Mouse (Mus musculus): ENCODE results near the gene Ugt1a8. TPM values are rescaled to one million over a fixed set of nuclear protein-coding genes. Genes with fewer than 3 reads are reported as not detected.

Gene Ugt1a8
- polyA plus RNA-seq, 1 experiment from 2014 or later: not detected

DNA sequence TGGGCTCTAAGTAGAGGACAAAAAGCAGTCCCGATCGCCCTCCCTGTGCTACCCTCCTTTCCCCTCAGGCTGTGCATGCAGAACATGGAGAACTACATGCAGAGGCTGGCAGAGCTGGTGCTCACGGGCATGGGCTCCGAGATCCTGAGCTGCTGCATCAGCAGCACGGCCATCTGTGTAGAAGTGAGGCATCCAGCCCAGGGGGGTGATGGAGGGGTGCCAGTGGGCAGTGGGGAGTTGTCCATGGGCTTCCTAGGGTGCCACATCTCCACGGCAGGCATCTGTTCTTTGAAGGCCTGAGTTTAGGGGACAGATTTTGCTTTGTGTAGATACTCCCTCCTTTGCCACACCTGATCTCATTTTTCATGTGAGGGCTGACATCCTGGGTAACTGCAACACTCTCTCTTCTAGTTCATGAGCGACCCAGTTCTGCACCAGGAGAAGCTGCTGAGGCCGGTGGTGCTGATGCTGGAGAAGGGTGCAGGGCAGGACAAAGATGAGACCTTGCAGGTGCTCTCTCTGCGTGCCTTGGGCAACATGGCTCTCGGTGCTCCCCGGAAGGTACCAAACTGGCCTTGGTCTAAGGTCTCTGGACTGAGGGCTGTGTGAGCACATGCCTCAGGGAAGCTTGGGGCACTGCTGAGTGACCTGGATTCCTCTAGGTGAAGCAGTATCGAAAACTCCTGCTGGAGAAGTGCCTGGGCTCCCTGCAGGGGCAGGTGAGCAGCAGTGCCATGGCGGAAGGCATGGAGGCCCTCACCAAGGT lies 168.6 kb downstream of the Ugt1a8 start:
- Histone ChIP-seq H3K4me3 (replicated peaks; ENCODE audit: low read length) (no peak overlapping the region), H3K27me3 (replicated peaks; ENCODE audit: control insufficient read depth, insufficient read depth, low read length) (no peaks in the 10 kb centered on the region), H3K4me2 (ENCODE audit: low read length) (no peak overlapping the region), H3K4me1 (replicated peaks; ENCODE audit: control insufficient read depth, insufficient read depth, low read length) (no peaks in the 10 kb centered on the region), H3K9me3 (ENCODE audit: control insufficient read depth, low read length) (peaks cover 46% of the 10 kb centered on the region), H3K9ac (replicated peaks; ENCODE audit: low read depth, low read length) (no peak overlapping the region), H3K27ac (ENCODE audit: low read length) (no peak overlapping the region), H3K36me3 (ENCODE audit: control insufficient read depth, insufficient read depth) (peaks cover 8% of the 10 kb centered on the region)
- no peak for ATAC-seq
- WGBS: 80% methylated on average over 13 of the region's 13 CpGs

DNA sequence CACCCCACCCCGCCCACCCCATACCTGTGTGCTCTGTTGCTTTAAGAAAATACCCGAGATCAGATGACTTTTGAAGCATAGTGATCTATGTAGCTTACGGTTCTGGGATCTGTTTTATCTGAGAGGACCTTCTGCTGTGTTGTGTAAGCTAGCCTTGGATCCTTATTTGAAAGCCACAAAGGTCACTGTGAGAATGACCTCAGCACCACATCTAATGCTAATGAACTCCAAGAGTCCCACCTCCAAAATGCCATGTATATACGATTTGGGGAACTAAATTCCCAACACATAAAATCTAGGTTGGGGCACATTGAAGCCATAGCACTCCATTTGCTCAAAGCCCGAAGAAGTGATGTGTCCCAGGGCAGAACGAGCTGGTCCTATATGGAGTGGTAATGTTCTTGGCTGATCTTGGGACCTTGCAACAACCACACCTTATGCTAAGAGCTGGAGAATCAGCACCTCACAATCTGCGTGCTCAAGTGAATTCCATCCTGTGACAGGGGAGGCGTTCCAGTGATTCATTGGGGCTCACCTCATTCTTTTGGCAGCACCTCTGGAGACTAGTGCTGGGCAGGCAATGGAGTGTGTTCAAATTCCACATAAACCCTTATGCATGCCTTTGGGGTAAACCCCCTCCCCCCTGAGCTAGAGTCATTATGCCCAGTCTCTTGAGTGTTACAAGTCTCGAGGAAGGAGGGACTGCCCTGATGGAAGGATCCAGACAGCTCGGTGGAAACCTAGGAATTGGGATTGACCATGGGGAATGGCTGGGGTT lies 169.5 kb downstream of the Ugt1a8 start:
- no peak for ATAC-seq
- Histone ChIP-seq H3K27ac (ENCODE audit: low read length) (no peak overlapping the region), H3K9me3 (ENCODE audit: control insufficient read depth, low read length) (peaks cover 40% of the 10 kb centered on the region), H3K9ac (replicated peaks; ENCODE audit: low read depth, low read length) (no peak overlapping the region), H3K4me1 (replicated peaks; ENCODE audit: control insufficient read depth, insufficient read depth, low read length) (no peaks in the 10 kb centered on the region), H3K4me2 (ENCODE audit: low read length) (no peak overlapping the region), H3K36me3 (ENCODE audit: control insufficient read depth, insufficient read depth) (peaks cover 17% of the 10 kb centered on the region), H3K4me3 (replicated peaks; ENCODE audit: low read length) (no peak overlapping the region), H3K27me3 (replicated peaks; ENCODE audit: control insufficient read depth, insufficient read depth, low read length) (no peaks in the 10 kb centered on the region)
- 84% methylated on average over 10 of the region's 10 CpGs for WGBS

DNA sequence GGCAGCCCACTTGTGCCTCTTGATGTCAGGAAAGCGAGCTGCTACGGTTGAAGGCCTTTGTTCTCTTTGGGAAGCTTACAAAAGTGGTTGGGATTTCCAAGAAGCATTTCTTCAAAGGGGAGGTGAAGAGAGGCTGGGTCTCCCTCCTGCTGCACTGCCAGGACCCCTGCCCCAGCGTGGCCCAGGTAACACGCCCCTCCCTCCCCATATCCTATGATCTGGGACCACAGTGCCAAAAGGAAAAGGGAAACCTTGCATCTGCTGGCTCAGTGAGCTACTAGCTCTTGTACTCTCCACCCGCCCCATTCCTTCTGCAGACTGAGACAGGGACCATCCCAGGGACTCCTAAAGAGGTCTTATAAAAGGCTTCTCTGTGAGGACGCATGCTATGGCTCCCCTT lies 170.1 kb downstream of the Ugt1a8 start:
- no peak overlapping the region for H3K9ac ChIP-seq (replicated peaks; ENCODE audit: low read depth, low read length)
- ATAC-seq: no peak
- peaks cover 23% of the 10 kb centered on the region for H3K36me3 ChIP-seq (ENCODE audit: control insufficient read depth, insufficient read depth)
- no peak overlapping the region for H3K27ac ChIP-seq (ENCODE audit: low read length)
- no peaks in the 10 kb centered on the region for H3K27me3 ChIP-seq (replicated peaks; ENCODE audit: control insufficient read depth, insufficient read depth, low read length)
- no peaks in the 10 kb centered on the region for H3K4me1 ChIP-seq (replicated peaks; ENCODE audit: control insufficient read depth, insufficient read depth, low read length)
- no peak overlapping the region for H3K4me2 ChIP-seq (ENCODE audit: low read length)
- WGBS: 77% methylated on average over 6 of the region's 6 CpGs
- H3K4me3 ChIP-seq (replicated peaks; ENCODE audit: low read length): no peak overlapping the region
- H3K9me3 ChIP-seq (ENCODE audit: control insufficient read depth, low read length): peaks cover 34% of the 10 kb centered on the region

DNA sequence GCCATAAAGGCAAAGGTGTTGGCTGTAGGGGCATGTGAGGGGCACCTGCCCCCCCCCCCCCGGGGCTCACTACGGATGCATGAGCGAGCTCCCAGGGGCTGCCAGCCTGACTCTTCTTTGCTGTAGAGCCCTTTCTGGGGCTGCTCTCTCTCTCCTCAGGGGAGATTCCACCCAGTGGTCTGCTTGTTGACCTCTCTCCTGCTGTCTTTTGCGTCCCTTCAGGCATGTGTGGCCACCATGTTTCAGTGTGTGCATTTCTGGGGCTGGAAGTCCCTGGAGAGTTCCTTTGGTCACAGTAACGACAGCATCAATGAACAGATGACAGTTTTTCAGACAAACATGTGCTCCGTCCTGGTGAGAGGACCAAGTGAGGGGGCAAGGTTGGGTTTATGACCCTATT lies 170.7 kb downstream of the Ugt1a8 start:
- no peak for ATAC-seq

DNA sequence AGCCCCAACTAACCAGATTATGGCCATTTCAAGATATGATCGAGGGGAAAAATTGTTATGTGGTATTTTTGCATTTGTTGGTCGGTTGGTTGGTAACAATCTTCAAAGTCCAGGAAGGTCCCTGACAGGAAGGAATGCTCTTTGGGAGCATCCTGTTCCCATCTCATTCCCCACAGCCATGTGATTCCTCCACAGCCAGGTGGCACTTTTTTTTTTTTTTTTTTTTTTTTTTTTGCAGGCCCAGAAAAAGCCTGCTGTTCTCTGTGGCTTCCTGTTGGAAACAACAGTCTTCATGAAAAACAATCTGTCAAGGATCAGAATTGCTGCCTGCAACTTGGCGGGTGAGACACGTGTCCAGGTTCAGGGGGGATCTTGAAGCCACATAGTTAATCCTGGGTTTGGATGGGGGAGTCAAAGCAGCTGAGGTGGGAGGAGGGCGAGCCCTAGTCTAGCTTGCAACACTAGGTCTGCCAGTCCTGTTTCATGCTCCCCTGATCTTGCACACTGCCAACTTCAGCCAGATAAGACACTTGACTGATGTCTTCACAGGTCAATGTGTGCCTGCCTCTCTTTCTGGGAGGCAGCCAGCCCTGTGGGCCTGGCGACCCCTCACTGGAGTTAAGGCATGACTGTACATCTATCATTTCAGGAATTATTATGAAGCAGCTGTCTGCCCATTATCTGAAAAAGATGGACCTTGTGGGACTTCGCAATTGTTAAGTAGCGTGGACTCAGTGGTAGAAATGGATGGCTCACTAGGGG lies 171.4 kb downstream of the Ugt1a8 start:
- no peak overlapping the region for H3K4me2 ChIP-seq (ENCODE audit: low read length)
- 0 out of 2 replicates have a peak, but pooled peaks have one; percentile 3 for ATAC-seq
- H3K27ac ChIP-seq (ENCODE audit: low read length): no peak overlapping the region
- H3K4me3 ChIP-seq (replicated peaks; ENCODE audit: low read length): no peak overlapping the region
- peaks cover 37% of the 10 kb centered on the region for H3K36me3 ChIP-seq (ENCODE audit: control insufficient read depth, insufficient read depth)
- H3K9me3 ChIP-seq (ENCODE audit: control insufficient read depth, low read length): peaks cover 25% of the 10 kb centered on the region
- H3K4me1 ChIP-seq (replicated peaks; ENCODE audit: control insufficient read depth, insufficient read depth, low read length): no peaks in the 10 kb centered on the region
- no peak overlapping the region for H3K9ac ChIP-seq (replicated peaks; ENCODE audit: low read depth, low read length)
- WGBS: 80% methylated on average over 8 of the region's 8 CpGs
- H3K27me3 ChIP-seq (replicated peaks; ENCODE audit: control insufficient read depth, insufficient read depth, low read length): no peaks in the 10 kb centered on the region

More for the DNA sequence above, 170.7 kb downstream of the Ugt1a8 start:
- 74% methylated on average over 6 of the region's 6 CpGs for WGBS
- no peak overlapping the region for H3K27ac ChIP-seq (ENCODE audit: low read length)
- H3K9me3 ChIP-seq (ENCODE audit: control insufficient read depth, low read length): peaks cover 30% of the 10 kb centered on the region
- no peaks in the 10 kb centered on the region for H3K4me1 ChIP-seq (replicated peaks; ENCODE audit: control insufficient read depth, insufficient read depth, low read length)
- H3K4me2 ChIP-seq (ENCODE audit: low read length): no peak overlapping the region
- H3K27me3 ChIP-seq (replicated peaks; ENCODE audit: control insufficient read depth, insufficient read depth, low read length): no peaks in the 10 kb centered on the region
- H3K36me3 ChIP-seq (ENCODE audit: control insufficient read depth, insufficient read depth): peaks cover 30% of the 10 kb centered on the region
- H3K4me3 ChIP-seq (replicated peaks; ENCODE audit: low read length): no peak overlapping the region
- H3K9ac ChIP-seq (replicated peaks; ENCODE audit: low read depth, low read length): no peak overlapping the region

DNA sequence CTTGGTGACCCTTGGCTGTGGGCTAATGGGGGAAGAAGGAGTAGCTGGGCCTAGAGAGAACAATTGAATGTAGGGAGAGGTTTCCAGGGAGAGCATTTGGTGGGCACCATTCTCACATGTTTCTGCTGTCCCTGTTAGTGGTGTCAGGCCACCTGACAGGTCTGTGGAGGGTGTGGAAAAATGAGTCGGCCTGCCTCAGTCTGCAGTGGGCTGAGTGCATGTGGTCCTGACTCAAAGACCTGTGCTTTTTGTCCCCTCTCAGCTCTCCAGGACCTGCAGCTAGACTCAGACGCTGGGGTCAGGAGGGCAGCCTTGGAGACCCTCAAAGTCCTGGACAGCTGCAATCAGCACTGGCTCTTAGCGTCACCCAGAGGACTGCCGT lies 172.0 kb downstream of the Ugt1a8 start:
- no peak overlapping the region for H3K27ac ChIP-seq (ENCODE audit: low read length)
- ATAC-seq: no peak; the same call in 1 of the 2 replicates
- no peaks in the 10 kb centered on the region for H3K4me1 ChIP-seq (replicated peaks; ENCODE audit: control insufficient read depth, insufficient read depth, low read length)
- peaks cover 42% of the 10 kb centered on the region for H3K36me3 ChIP-seq (ENCODE audit: control insufficient read depth, insufficient read depth)
- no peaks in the 10 kb centered on the region for H3K27me3 ChIP-seq (replicated peaks; ENCODE audit: control insufficient read depth, insufficient read depth, low read length)
- H3K9me3 ChIP-seq (ENCODE audit: control insufficient read depth, low read length): peaks cover 21% of the 10 kb centered on the region
- no peak overlapping the region for H3K4me3 ChIP-seq (replicated peaks; ENCODE audit: low read length)
- WGBS: 79% methylated on average over 4 of the region's 4 CpGs
- no peak overlapping the region for H3K9ac ChIP-seq (replicated peaks; ENCODE audit: low read depth, low read length)
- no peak overlapping the region for H3K4me2 ChIP-seq (ENCODE audit: low read length)

DNA sequence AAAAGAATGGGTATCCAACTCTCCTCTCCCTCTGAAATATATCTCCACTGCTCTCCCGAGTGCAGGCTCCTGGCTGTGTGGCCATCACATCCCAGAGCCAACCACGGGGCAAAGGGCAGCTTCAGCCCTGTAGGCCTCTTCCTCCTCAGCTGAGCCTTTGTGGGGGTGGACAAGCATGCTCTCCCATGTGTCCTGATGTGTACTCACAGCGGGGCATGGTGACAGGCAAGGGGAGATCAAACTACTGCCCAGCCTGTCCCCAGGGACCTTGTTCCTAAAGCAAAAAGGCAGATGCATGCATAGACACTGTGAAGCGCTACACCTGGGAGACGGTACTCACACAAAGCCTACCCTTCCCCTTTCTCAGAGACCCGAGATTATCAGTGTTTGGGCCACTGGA lies 172.5 kb downstream of the Ugt1a8 start:
- H3K4me3 ChIP-seq (replicated peaks; ENCODE audit: low read length): no peak overlapping the region
- no peaks in the 10 kb centered on the region for H3K27me3 ChIP-seq (replicated peaks; ENCODE audit: control insufficient read depth, insufficient read depth, low read length)
- no peaks in the 10 kb centered on the region for H3K4me1 ChIP-seq (replicated peaks; ENCODE audit: control insufficient read depth, insufficient read depth, low read length)
- H3K9ac ChIP-seq (replicated peaks; ENCODE audit: low read depth, low read length): no peak overlapping the region
- H3K4me2 ChIP-seq (ENCODE audit: low read length): no peak overlapping the region
- 83% methylated on average over 6 of the region's 6 CpGs for WGBS
- peaks cover 17% of the 10 kb centered on the region for H3K9me3 ChIP-seq (ENCODE audit: control insufficient read depth, low read length)
- H3K27ac ChIP-seq (ENCODE audit: low read length): no peak overlapping the region
- ATAC-seq: peak; percentile 2; the same call in 1 of the 2 replicates
- peaks cover 47% of the 10 kb centered on the region for H3K36me3 ChIP-seq (ENCODE audit: control insufficient read depth, insufficient read depth)

DNA sequence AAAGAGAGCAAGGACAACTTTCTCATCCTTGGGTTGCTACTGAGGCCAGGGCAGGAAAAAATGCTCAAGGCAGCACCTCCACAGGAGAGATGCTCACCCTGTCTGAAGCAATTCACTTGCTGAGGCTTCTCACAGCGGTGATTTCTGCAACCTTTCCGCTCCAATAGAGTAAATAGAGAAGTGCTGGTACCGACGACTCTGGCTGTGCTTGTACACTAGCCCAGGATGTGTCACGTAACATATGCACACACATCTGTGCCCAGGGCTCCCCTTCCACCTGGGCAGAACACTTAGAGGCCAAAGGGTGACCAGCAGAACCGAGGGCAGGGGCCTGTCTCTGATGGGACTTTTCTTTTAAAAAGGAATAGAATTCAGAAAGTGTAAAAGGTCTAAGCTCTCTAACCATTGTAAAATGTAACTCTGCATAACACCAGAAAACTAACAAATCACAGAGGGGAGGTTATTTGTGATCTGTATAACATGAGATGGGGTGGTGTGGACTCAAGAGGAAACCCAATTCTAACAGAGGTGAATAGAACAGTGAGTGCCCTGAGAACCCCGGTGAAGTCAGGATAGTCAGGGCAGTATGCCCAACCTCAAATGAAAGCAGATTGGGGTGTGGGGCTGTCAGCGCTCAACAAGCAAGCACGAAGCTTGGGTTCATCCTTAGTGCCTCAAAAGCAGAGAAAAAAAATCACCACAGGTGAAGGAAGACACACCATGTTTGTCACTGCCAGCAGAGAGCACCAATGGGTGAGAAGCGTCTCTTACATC lies 173.2 kb downstream of the Ugt1a8 start:
- no peak overlapping the region for H3K27ac ChIP-seq (ENCODE audit: low read length)
- no peak overlapping the region for H3K4me2 ChIP-seq (ENCODE audit: low read length)
- H3K36me3 ChIP-seq (ENCODE audit: control insufficient read depth, insufficient read depth): peaks cover 54% of the 10 kb centered on the region

More for the DNA sequence above, 173.2 kb downstream of the Ugt1a8 start:
- WGBS: 85% methylated on average over 10 of the region's 10 CpGs
- ATAC-seq: no peak
- no peak overlapping the region for H3K9ac ChIP-seq (replicated peaks; ENCODE audit: low read depth, low read length)
- peaks cover 11% of the 10 kb centered on the region for H3K9me3 ChIP-seq (ENCODE audit: control insufficient read depth, low read length)
- no peaks in the 10 kb centered on the region for H3K27me3 ChIP-seq (replicated peaks; ENCODE audit: control insufficient read depth, insufficient read depth, low read length)
- H3K4me1 ChIP-seq (replicated peaks; ENCODE audit: control insufficient read depth, insufficient read depth, low read length): no peaks in the 10 kb centered on the region
- H3K4me3 ChIP-seq (replicated peaks; ENCODE audit: low read length): no peak overlapping the region
